Mouse (Mus musculus): ENCODE measurements at regions not wholly inside any gene's neighbourhood (a gene's known extent, or its start where the extent isn't known, plus 50 kb on each side); places are given as distances from the start of the nearest gene placed in this dataset.
"Not testable (repeated sequence)": the region's sequence is repeated elsewhere in the genome, so short reads cannot be mapped to it uniquely, and the experiment has no call there.

- no peak for ATAC-seq (replicated peaks; ENCODE audit: low FRiP score, low TSS enrichment, poor library complexity, severe bottlenecking)
Measured at GRCm38 (mm10) chr1:154010681-154011080, 110.7 kb upstream of the Teddm2 start.

- no peak for ATAC-seq (replicated peaks; ENCODE audit: low FRiP score, low TSS enrichment, poor library complexity, severe bottlenecking)
Measured at GRCm38 (mm10) chr1:154016516-154016915, 116.5 kb upstream of the Teddm2 start.

- no peak for ATAC-seq (replicated peaks; ENCODE audit: low FRiP score, low TSS enrichment, poor library complexity, severe bottlenecking)
Measured at GRCm38 (mm10) chr1:154018241-154018640, 118.2 kb upstream of the Teddm2 start.

- ATAC-seq (replicated peaks; ENCODE audit: low FRiP score, low TSS enrichment, poor library complexity, severe bottlenecking), result no peak
Measured at GRCm38 (mm10) chr1:154024301-154024700, 124.3 kb upstream of the Teddm2 start.

GRCm38 (mm10) chr1:154027303-154027702 is 127.3 kb upstream of the Teddm2 start:
- no peak for ATAC-seq (replicated peaks; ENCODE audit: low FRiP score, low TSS enrichment, poor library complexity, severe bottlenecking)

GRCm38 (mm10) chr1:154029826-154030225 is 129.8 kb upstream of the Teddm2 start:
- no peak for ATAC-seq (replicated peaks; ENCODE audit: low FRiP score, low TSS enrichment, poor library complexity, severe bottlenecking)

GRCm38 (mm10) chr1:154032669-154033099 is 132.7 kb upstream of the Teddm2 start:
- peak; percentile 33; the same call in 1 of the 2 replicates for ATAC-seq (replicated peaks; ENCODE audit: low FRiP score, low TSS enrichment, poor library complexity, severe bottlenecking)

GRCm38 (mm10) chr1:154033958-154034606 is 134.1 kb upstream of the Teddm2 start:
- peak; percentile 96 for ATAC-seq (replicated peaks; ENCODE audit: low FRiP score, low TSS enrichment, poor library complexity, severe bottlenecking)

GRCm38 (mm10) chr1:154036729-154037270 is 136.8 kb upstream of the Teddm2 start:
- ATAC-seq (replicated peaks; ENCODE audit: low FRiP score, low TSS enrichment, poor library complexity, severe bottlenecking), result no peak

GRCm38 (mm10) chr1:154038241-154038640 is 138.2 kb upstream of the Teddm2 start:
- no peak for ATAC-seq (replicated peaks; ENCODE audit: low FRiP score, low TSS enrichment, poor library complexity, severe bottlenecking)

- no peak for ATAC-seq (replicated peaks; ENCODE audit: low FRiP score, low TSS enrichment, poor library complexity, severe bottlenecking)
Measured at GRCm38 (mm10) chr1:154040907-154041306, 140.9 kb upstream of the Teddm2 start.

- ATAC-seq (replicated peaks; ENCODE audit: low FRiP score, low TSS enrichment, poor library complexity, severe bottlenecking), result no peak
Measured at GRCm38 (mm10) chr1:154042956-154043355, 142.9 kb upstream of the Teddm2 start.

- no peak for ATAC-seq (replicated peaks; ENCODE audit: low FRiP score, low TSS enrichment, poor library complexity, severe bottlenecking)
Measured at GRCm38 (mm10) chr1:154044712-154045111, 144.7 kb upstream of the Teddm2 start.

- no peak for ATAC-seq (replicated peaks; ENCODE audit: low FRiP score, low TSS enrichment, poor library complexity, severe bottlenecking)
Measured at GRCm38 (mm10) chr1:154045951-154046350, 145.9 kb upstream of the Teddm2 start.

GRCm38 (mm10) chr1:154053641-154054040 is 147.3 kb upstream of the Zfp648 start:
- ATAC-seq (replicated peaks; ENCODE audit: low FRiP score, low TSS enrichment, poor library complexity, severe bottlenecking), result no peak

GRCm38 (mm10) chr1:154054874-154055273 is 146.1 kb upstream of the Zfp648 start:
- ATAC-seq (replicated peaks; ENCODE audit: low FRiP score, low TSS enrichment, poor library complexity, severe bottlenecking), result no peak

- ATAC-seq (replicated peaks; ENCODE audit: low FRiP score, low TSS enrichment, poor library complexity, severe bottlenecking), result not testable (repeated sequence)
Measured at GRCm38 (mm10) chr1:154061397-154061796, 139.6 kb upstream of the Zfp648 start.

GRCm38 (mm10) chr1:154061851-154062250 is 139.1 kb upstream of the Zfp648 start:
- no peak for ATAC-seq (replicated peaks; ENCODE audit: low FRiP score, low TSS enrichment, poor library complexity, severe bottlenecking)

GRCm38 (mm10) chr1:154062666-154063065 is 138.3 kb upstream of the Zfp648 start:
- ATAC-seq (replicated peaks; ENCODE audit: low FRiP score, low TSS enrichment, poor library complexity, severe bottlenecking), result no peak

- no peak for ATAC-seq (replicated peaks; ENCODE audit: low FRiP score, low TSS enrichment, poor library complexity, severe bottlenecking)
Measured at GRCm38 (mm10) chr1:154064633-154065032, 136.4 kb upstream of the Zfp648 start.

All from megakaryocyte-erythroid progenitor cell, adult 5-6 weeks (primary cell).